Mouse (Mus musculus) heart, embryonic 16.5 days (tissue): ENCODE measurements around the gene Mrm3. TPM values are rescaled to one million over a fixed set of nuclear protein-coding genes. Genes with fewer than 3 reads are reported as not detected.
"Not testable (repeated sequence)": the region's sequence is repeated elsewhere in the genome, so short reads cannot be mapped to it uniquely, and the experiment has no call there.

Experiments used
- ATAC-seq: fragments of 200-750 bp; cut with Nextera tagmentation; replicated peaks from 2 replicates; pipeline ENCODE4 v1.8.0; 2017; ENCODE audit warnings: moderate number of reproducible peaks; ENCODE audit not compliant: insufficient read depth, low FRiP score; ENCODE audit errors: extremely low read depth
- H3K27ac ChIP-seq: fragments of 300-500 bp; sonication (generic); 2 replicates; pipeline ENCODE4 v1.5.1; 2014; ENCODE audit warnings: mild to moderate bottlenecking, low read length, control low read depth, moderate library complexity
- H3K27me3 ChIP-seq: fragments of 300-500 bp; sonication (generic); 2 replicates; pipeline ENCODE4 v1.6.1; 2014; ENCODE audit warnings: low read length, mixed read lengths; ENCODE audit not compliant: control insufficient read depth, insufficient read depth
- H3K36me3 ChIP-seq: fragments of 300-500 bp; sonication (generic); 2 replicates; pipeline ENCODE4 v1.6.1; 2014; ENCODE audit not compliant: control insufficient read depth, insufficient read depth
- H3K4me1 ChIP-seq: fragments of 300-500 bp; sonication (generic); 2 replicates; pipeline ENCODE4 v1.6.1; 2014; ENCODE audit warnings: low read length, mixed read lengths; ENCODE audit not compliant: control insufficient read depth, insufficient read depth
- H3K4me2 ChIP-seq: fragments of 300-500 bp; sonication (generic); 2 replicates; pipeline ENCODE4 v1.6.1; 2014; ENCODE audit warnings: low read depth, mild to moderate bottlenecking, control low read depth, low read length
- H3K4me3 ChIP-seq: fragments of 300-500 bp; sonication (generic); 2 replicates; pipeline ENCODE4 v1.5.1; 2014; ENCODE audit warnings: mild to moderate bottlenecking, control low read depth, low read length
- H3K9ac ChIP-seq: fragments of 300-500 bp; sonication (generic); 2 replicates; pipeline ENCODE4 v1.6.1; 2014; ENCODE audit warnings: low read length, control low read depth
- H3K9me3 ChIP-seq: fragments of 300-500 bp; sonication (generic); replicated peaks from 2 replicates; pipeline ENCODE4 v1.6.1; 2016; ENCODE audit warnings: low read length; ENCODE audit not compliant: control insufficient read depth
- WGBS: fragments of 180-500 bp; shearing (Covaris S2); extraction: QIAGEN DNeasy Blood & Tissue Kit; methylation state at CpG from one replicate; pipeline ENCODE4 v1.1.7; 2014; 5-methylcytosine and 5-hydroxymethylcytosine counted together
- polyA plus RNA-seq: library from polyadenylated mRNA; unstranded; fragments of >200 nt; fragmentation: Nextera tagmentation; extraction: Ambion mirVana; gene quantifications from 2 replicates; pipeline ENCODE4 v1.2.1, GENCODE M21; 2015

The Mrm3 gene
- polyA plus RNA-seq: 29.1 and 31.7 TPM in 2 replicates

- Histone ChIP-seq H3K4me3 (peak within 1 kb of the TSS; percentile 88), H3K27ac (peak within 1 kb of the TSS; percentile 77), H3K4me2 (peak within 1 kb of the TSS; percentile 85), H3K27me3 (no peaks in the 10 kb centered on the region), H3K4me1 (peaks cover 14% of the 10 kb centered on the region), H3K9me3 (no peaks in the 10 kb centered on the region), H3K9ac (peak within 1 kb of the TSS; percentile 88), H3K36me3 (peaks cover 7% of the 10 kb centered on the region; the same call in 1 of the 2 replicates)
- WGBS: under 1% methylated on average over 61 of the region's 61 CpGs
- ATAC-seq: peak; percentile 83
These were observed at the start of gene Mrm3, which contains the start of gene Glod4 for GRCm38 (mm10) chr11:76242901-76243810. TSS of gene Mrm3 (plus strand) at chr11:76243715. TSS of gene Glod4 (minus strand) at chr11:76243725.

- Histone ChIP-seq H3K27ac (no peak overlapping the region), H3K36me3 (no peaks in the 10 kb centered on the region), H3K4me1 (peaks cover 3% of the 10 kb centered on the region; the same call in 1 of the 2 replicates), H3K9ac (no peak overlapping the region), H3K27me3 (no peaks in the 10 kb centered on the region), H3K4me2 (no peak overlapping the region), H3K9me3 (no peaks in the 10 kb centered on the region), H3K4me3 (no peak overlapping the region)
- no peak for ATAC-seq
- 62% methylated on average over 8 of the region's 8 CpGs for WGBS
These were observed 47.1 kb upstream of the Mrm3 start for GRCm38 (mm10) chr11:76196275-76196976.

DNA sequence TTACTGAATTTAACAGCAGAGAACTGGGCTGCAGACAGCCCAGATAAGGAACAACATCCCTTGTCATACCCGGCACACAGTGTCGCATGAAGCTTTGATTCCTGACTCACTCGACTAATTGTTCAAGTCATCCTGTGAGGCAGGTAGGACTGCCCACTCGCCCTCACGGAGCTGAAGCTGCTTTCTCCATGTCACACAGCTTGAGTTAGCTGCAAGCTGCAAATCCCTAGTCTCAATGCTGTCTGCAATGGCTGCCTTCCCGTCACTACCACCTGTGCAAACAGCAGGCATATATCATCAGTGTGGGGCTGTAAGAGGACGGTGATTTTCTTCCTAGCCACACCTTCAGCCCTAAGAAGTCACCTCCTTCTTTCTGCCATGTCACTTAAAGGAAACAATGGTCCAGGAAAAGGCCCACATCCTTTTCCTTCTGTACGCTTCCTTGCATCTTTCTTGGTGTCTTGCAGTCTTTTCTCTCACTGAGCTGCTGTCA is 46.5 kb upstream of the Mrm3 start:
- ATAC-seq: no peak
- H3K27me3 ChIP-seq: no peaks in the 10 kb centered on the region
- H3K4me1 ChIP-seq: peaks cover 5% of the 10 kb centered on the region; the same call in 1 of the 2 replicates
- no peak overlapping the region for H3K27ac ChIP-seq
- H3K9ac ChIP-seq: no peak overlapping the region
- H3K36me3 ChIP-seq: no peaks in the 10 kb centered on the region
- no peak overlapping the region for H3K4me3 ChIP-seq
- H3K4me2 ChIP-seq: no peak overlapping the region; the same call in 1 of the 2 replicates
- H3K9me3 ChIP-seq: no peaks in the 10 kb centered on the region
- WGBS: 42% methylated on average over 8 of the region's 8 CpGs

GRCm38 (mm10) chr11:76201761-76202674 is 41.5 kb upstream of the Mrm3 start:
- Histone ChIP-seq H3K4me1 (peaks cover 9% of the 10 kb centered on the region; the same call in 1 of the 2 replicates), H3K27ac (peak overlapping the region; percentile 79), H3K9me3 (no peaks in the 10 kb centered on the region), H3K9ac (peak overlapping the region; percentile 92), H3K4me2 (peak overlapping the region; percentile 96), H3K36me3 (peaks cover 4% of the 10 kb centered on the region; the same call in 1 of the 2 replicates), H3K27me3 (no peaks in the 10 kb centered on the region), H3K4me3 (peak overlapping the region; percentile 91)
- WGBS: under 1% methylated on average over 89 of the region's 90 CpGs
- peak; percentile 99 for ATAC-seq

DNA sequence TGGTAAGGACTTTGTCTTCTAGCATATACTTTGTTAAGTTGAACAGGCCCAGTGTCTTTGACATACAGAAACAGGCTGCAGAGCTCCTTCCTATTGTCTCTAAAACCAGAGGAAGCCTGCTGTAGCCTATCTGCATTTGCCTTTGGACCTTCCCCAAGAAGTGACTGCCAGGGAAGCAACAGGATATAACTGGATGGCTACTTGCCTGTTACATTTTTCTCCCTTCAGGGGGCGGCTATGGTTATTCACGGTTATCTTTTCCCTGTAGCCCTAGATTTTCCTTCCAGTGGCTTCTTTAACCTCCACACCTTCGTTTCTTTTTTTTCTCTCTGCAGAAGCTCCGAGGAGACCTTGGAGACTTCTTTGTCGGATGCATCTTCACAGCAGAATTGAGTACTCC is 36.7 kb upstream of the Mrm3 start:
- H3K4me2 ChIP-seq: no peak overlapping the region
- H3K4me3 ChIP-seq: no peak overlapping the region
- H3K9me3 ChIP-seq: no peaks in the 10 kb centered on the region
- H3K27ac ChIP-seq: no peak overlapping the region
- H3K9ac ChIP-seq: no peak overlapping the region
- H3K27me3 ChIP-seq: no peaks in the 10 kb centered on the region
- peaks cover 24% of the 10 kb centered on the region for H3K36me3 ChIP-seq
- WGBS: 74% methylated on average over 5 of the region's 5 CpGs
- peaks cover 4% of the 10 kb centered on the region; the same call in 1 of the 2 replicates for H3K4me1 ChIP-seq
- ATAC-seq: no peak

DNA sequence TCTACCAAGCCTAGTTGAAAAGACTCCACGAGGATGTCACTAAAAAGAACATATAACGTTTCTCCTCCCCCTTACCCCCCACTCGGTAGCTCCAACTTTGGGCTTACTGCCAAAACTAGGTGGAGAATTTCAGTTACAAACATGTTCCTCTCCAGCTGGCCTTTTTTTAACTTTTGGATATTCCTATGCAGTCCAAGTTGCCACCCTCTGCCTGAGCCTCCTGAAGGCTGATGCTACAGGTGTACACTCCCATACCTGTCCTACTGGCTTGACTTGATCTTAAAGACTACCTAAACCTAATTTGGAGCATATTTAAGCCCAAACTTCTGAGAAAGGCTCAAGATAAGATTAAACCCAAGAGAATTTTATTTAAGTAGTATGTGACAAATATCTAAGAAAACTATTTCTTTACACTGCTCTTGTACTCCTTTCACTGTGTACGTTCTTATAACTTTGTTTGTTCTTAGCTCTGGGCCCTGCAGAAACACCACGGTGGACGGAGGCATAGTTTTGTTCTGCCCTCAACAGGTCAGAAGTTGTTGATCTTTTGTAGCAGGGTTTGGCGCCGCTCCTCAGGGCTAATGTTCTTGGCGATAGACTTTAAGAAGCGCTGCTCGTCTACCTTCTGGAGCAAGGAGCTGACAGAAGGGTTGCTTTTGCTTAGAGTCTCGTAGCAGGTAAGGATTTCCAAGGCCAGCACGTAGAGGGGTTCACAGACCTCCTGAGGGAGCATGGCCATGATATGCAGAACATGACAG is 33.1 kb upstream of the Mrm3 start:
- Histone ChIP-seq H3K4me2 (no peak overlapping the region), H3K9me3 (no peaks in the 10 kb centered on the region), H3K27ac (no peak overlapping the region), H3K27me3 (no peaks in the 10 kb centered on the region), H3K4me1 (no peaks in the 10 kb centered on the region), H3K9ac (no peak overlapping the region), H3K36me3 (peaks cover 28% of the 10 kb centered on the region), H3K4me3 (no peak overlapping the region)
- WGBS: 71% methylated on average over 13 of the region's 13 CpGs
- no peak for ATAC-seq

DNA sequence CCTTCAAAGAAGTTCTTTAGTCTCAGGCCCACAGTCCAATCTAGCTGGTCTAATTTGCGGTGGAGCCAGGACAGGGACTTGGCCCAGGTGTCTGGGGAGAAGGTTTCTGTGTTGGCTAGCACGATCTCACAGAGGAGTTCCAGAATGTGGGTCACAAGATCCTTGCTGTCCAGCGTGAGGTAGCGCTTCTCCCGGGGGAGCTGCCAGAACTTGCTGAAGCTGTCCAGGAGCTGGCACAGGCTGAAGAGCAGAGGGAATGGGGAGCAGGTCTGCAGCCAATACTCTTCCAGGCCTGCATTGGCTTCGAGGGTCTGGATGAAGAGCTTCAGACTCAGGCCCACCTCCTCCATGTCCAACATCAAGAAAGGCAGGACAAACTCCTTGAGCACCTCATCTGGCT is 31.9 kb upstream of the Mrm3 start:
- H3K9me3 ChIP-seq, H3K9ac ChIP-seq, H3K4me2 ChIP-seq, H3K27me3 ChIP-seq, H3K4me3 ChIP-seq, H3K27ac ChIP-seq, ATAC-seq, H3K4me1 ChIP-seq: not testable (repeated sequence)
- H3K36me3 ChIP-seq: peaks cover 28% of the 10 kb centered on the region
- 77% methylated on average over 5 of the region's 6 CpGs for WGBS

GRCm38 (mm10) chr11:76213841-76214240 is 29.7 kb upstream of the Mrm3 start:
- H3K4me3 ChIP-seq: no peak overlapping the region

More at GRCm38 (mm10) chr11:76213841-76214240, 29.7 kb upstream of the Mrm3 start:
- no peak overlapping the region for H3K9ac ChIP-seq
- H3K4me1 ChIP-seq: peaks cover 4% of the 10 kb centered on the region
- no peaks in the 10 kb centered on the region for H3K9me3 ChIP-seq
- peaks cover 17% of the 10 kb centered on the region for H3K36me3 ChIP-seq
- no peak overlapping the region for H3K27ac ChIP-seq
- no peak for ATAC-seq
- no peak overlapping the region for H3K4me2 ChIP-seq
- WGBS: 89% methylated on average over 5 of the region's 5 CpGs
- H3K27me3 ChIP-seq: no peaks in the 10 kb centered on the region
